Mouse (Mus musculus): ENCODE measurements around the gene Zmym6.
A peak's percentile ranks its signal among the peaks of the same experiment; 100 is the strongest.
"Not testable (repeated sequence)": the region's sequence is repeated elsewhere in the genome, so short reads cannot be mapped to it uniquely, and the experiment has no call there.

Zmym6 gene

GRCm38 (mm10) chr4:127076875-127077548 is at the start of gene Zmym6:
TSS of gene Zmym6 (plus strand) at chr4:127077383.
- peak; percentile 93 to 94 for DNase-seq (ENCODE audit: low spot score in 2 of 2)

- no peak for DNase-seq (ENCODE audit: low spot score in 2 of 2)
Measured at GRCm38 (mm10) chr4:127037158-127037557, 40.0 kb upstream of the Zmym6 start.

- DNase-seq (ENCODE audit: low spot score in 2 of 2) = no peak
Measured at GRCm38 (mm10) chr4:127037908-127038827, 39.0 kb upstream of the Zmym6 start.

- no peak for DNase-seq (ENCODE audit: low spot score in 2 of 2)
Measured at GRCm38 (mm10) chr4:127038828-127039349, 38.3 kb upstream of the Zmym6 start.

GRCm38 (mm10) chr4:127039871-127040483 is 37.2 kb upstream of the Zmym6 start:
- DNase-seq (ENCODE audit: low spot score in 2 of 2) = no peak

GRCm38 (mm10) chr4:127043540-127043939 is 33.6 kb upstream of the Zmym6 start:
- DNase-seq (ENCODE audit: low spot score in 2 of 2) = no peak

GRCm38 (mm10) chr4:127051121-127051520 is 26.1 kb upstream of the Zmym6 start:
- no peak for DNase-seq (ENCODE audit: low spot score in 2 of 2)

GRCm38 (mm10) chr4:127053071-127053470 is 24.1 kb upstream of the Zmym6 start:
- DNase-seq (ENCODE audit: low spot score in 2 of 2) = no peak

GRCm38 (mm10) chr4:127054522-127055198 is 22.5 kb upstream of the Zmym6 start:
- no peak for DNase-seq (ENCODE audit: low spot score in 2 of 2)

- DNase-seq (ENCODE audit: low spot score in 2 of 2) = peak; percentile 91 to 92
Measured at GRCm38 (mm10) chr4:127060585-127061290, 16.4 kb upstream of the Zmym6 start, which contains the start of gene Zmym1. TSS of gene Zmym1 (minus strand) at chr4:127061152.

GRCm38 (mm10) chr4:127064051-127064450 is 13.1 kb upstream of the Zmym6 start:
- DNase-seq (ENCODE audit: low spot score in 2 of 2) = no peak

- no peak for DNase-seq (ENCODE audit: low spot score in 2 of 2)
Measured at GRCm38 (mm10) chr4:127074915-127075314, 2.3 kb upstream of the Zmym6 start.

- no peak for DNase-seq (ENCODE audit: low spot score in 2 of 2)
Measured at GRCm38 (mm10) chr4:127080806-127081205, 3.6 kb downstream of the Zmym6 start.

- DNase-seq (ENCODE audit: low spot score in 2 of 2) = no peak
Measured at GRCm38 (mm10) chr4:127083131-127083530, 5.9 kb downstream of the Zmym6 start.

- DNase-seq (ENCODE audit: low spot score in 2 of 2) = no peak
Measured at GRCm38 (mm10) chr4:127085761-127086160, 8.6 kb downstream of the Zmym6 start.

GRCm38 (mm10) chr4:127091188-127091587 is 14.0 kb downstream of the Zmym6 start:
- DNase-seq (ENCODE audit: low spot score in 2 of 2) = no peak

- DNase-seq (ENCODE audit: low spot score in 2 of 2) = no peak
Measured at GRCm38 (mm10) chr4:127095090-127095489, 17.9 kb downstream of the Zmym6 start.

- DNase-seq (ENCODE audit: low spot score in 2 of 2) = not testable (repeated sequence)
Measured at GRCm38 (mm10) chr4:127099552-127099951, 22.4 kb downstream of the Zmym6 start.

GRCm38 (mm10) chr4:127107566-127107965 is 30.4 kb downstream of the Zmym6 start:
- DNase-seq (ENCODE audit: low spot score in 2 of 2) = no peak

GRCm38 (mm10) chr4:127110570-127110969 is 33.4 kb downstream of the Zmym6 start:
- no peak for DNase-seq (ENCODE audit: low spot score in 2 of 2)

- DNase-seq (ENCODE audit: low spot score in 2 of 2) = no peak
Measured at GRCm38 (mm10) chr4:127123391-127123790, 46.2 kb downstream of the Zmym6 start, which contains the start of gene Tmem35b. TSS of gene Tmem35b (plus strand) at chr4:127123691.
